Mouse (Mus musculus): ENCODE data around the gene Rnf183. TPM values are rescaled to one million over a fixed set of nuclear protein-coding genes. Genes with fewer than 3 reads are reported as not detected.

The Rnf183 gene
- polyA plus RNA-seq, 1 experiment = 2.3 TPM

GRCm38 (mm10) chr4:62411606-62412005, 23.4 kb downstream of the Rnf183 start:
- 90% methylated on average over 10 of the region's 10 CpGs for WGBS
- TF ChIP-seq CTCF (IDR thresholded peaks at IDR 0.05; ENCODE audit: extremely low read depth, insufficient read length, insufficient replicate concordance, low read depth, low read length) = no peak
- no peak for TF ChIP-seq POLR2A (IDR thresholded peaks at IDR 0.05; ENCODE audit: low read depth, low read length)
- Histone ChIP-seq H3K4me3 (ENCODE audit: low read depth, low read length) (no peak overlapping the region), H3K27me3 (ENCODE audit: control insufficient read depth, insufficient read depth, low read length) (no peaks in the 10 kb centered on the region), H3K36me3 (ENCODE audit: control insufficient read depth, insufficient read depth, low read length) (peaks cover 49% of the 10 kb centered on the region), H3K27ac (ENCODE audit: insufficient read depth, low read depth, low read length) (no peak overlapping the region), H3K4me1 (ENCODE audit: control insufficient read depth, insufficient read depth, insufficient read length, low read length) (no peaks in the 10 kb centered on the region)

- H3K4me1 ChIP-seq (ENCODE audit: control insufficient read depth, insufficient read depth, insufficient read length, low read length) = no peaks in the 10 kb centered on the region
- no peak for TF ChIP-seq CTCF (IDR thresholded peaks at IDR 0.05; ENCODE audit: extremely low read depth, insufficient read length, insufficient replicate concordance, low read depth, low read length)
- TF ChIP-seq POLR2A (IDR thresholded peaks at IDR 0.05; ENCODE audit: low read depth, low read length) = no peak
- H3K4me3 ChIP-seq (ENCODE audit: low read depth, low read length) = no peak overlapping the region
- WGBS = 68% methylated on average over 2 of the region's 2 CpGs
- no peaks in the 10 kb centered on the region for H3K27me3 ChIP-seq (ENCODE audit: control insufficient read depth, insufficient read depth, low read length)
- no peak overlapping the region for H3K27ac ChIP-seq (ENCODE audit: insufficient read depth, low read depth, low read length)
- peaks cover 36% of the 10 kb centered on the region for H3K36me3 ChIP-seq (ENCODE audit: control insufficient read depth, insufficient read depth, low read length)
Observed at GRCm38 (mm10) chr4:62410325-62410724, 24.7 kb downstream of the Rnf183 start.

GRCm38 (mm10) chr4:62409615-62410014, 25.4 kb downstream of the Rnf183 start:
- TF ChIP-seq POLR2A (IDR thresholded peaks at IDR 0.05; ENCODE audit: low read depth, low read length) (no peak), CTCF (IDR thresholded peaks at IDR 0.05; ENCODE audit: extremely low read depth, insufficient read length, insufficient replicate concordance, low read depth, low read length) (no peak)
- H3K4me1 ChIP-seq (ENCODE audit: control insufficient read depth, insufficient read depth, insufficient read length, low read length) = no peaks in the 10 kb centered on the region
- H3K4me3 ChIP-seq (ENCODE audit: low read depth, low read length) = peak overlapping the region; percentile 36
- H3K27ac ChIP-seq (ENCODE audit: insufficient read depth, low read depth, low read length) = no peak overlapping the region
- H3K36me3 ChIP-seq (ENCODE audit: control insufficient read depth, insufficient read depth, low read length) = peaks cover 30% of the 10 kb centered on the region
- H3K27me3 ChIP-seq (ENCODE audit: control insufficient read depth, insufficient read depth, low read length) = no peaks in the 10 kb centered on the region
- WGBS = 8% methylated on average over 6 of the region's 6 CpGs

GRCm38 (mm10) chr4:62408601-62409282, 26.3 kb downstream of the Rnf183 start, which contains the start of the genes Cdc26 and Prpf4:
Cdc26 (minus strand) TSS chr4:62408642.
Prpf4 (plus strand) TSS chr4:62408797.
- under 1% methylated on average over 39 of the region's 39 CpGs for WGBS
- peak; percentile 61; the same call in 1 of the 2 replicates for TF ChIP-seq POLR2A (IDR thresholded peaks at IDR 0.05; ENCODE audit: low read depth, low read length)
- no peak for TF ChIP-seq CTCF (IDR thresholded peaks at IDR 0.05; ENCODE audit: extremely low read depth, insufficient read length, insufficient replicate concordance, low read depth, low read length)
- Histone ChIP-seq H3K27me3 (ENCODE audit: control insufficient read depth, insufficient read depth, low read length) (no peaks in the 10 kb centered on the region), H3K4me1 (ENCODE audit: control insufficient read depth, insufficient read depth, insufficient read length, low read length) (no peaks in the 10 kb centered on the region), H3K36me3 (ENCODE audit: control insufficient read depth, insufficient read depth, low read length) (peaks cover 25% of the 10 kb centered on the region), H3K4me3 (ENCODE audit: low read depth, low read length) (peak within 1 kb of the TSS; percentile 87), H3K27ac (ENCODE audit: insufficient read depth, low read depth, low read length) (peak within 1 kb of the TSS; percentile 64)

GRCm38 (mm10) chr4:62407730-62408582, 27.1 kb downstream of the Rnf183 start:
- Histone ChIP-seq H3K4me1 (ENCODE audit: control insufficient read depth, insufficient read depth, insufficient read length, low read length) (no peaks in the 10 kb centered on the region), H3K27ac (ENCODE audit: insufficient read depth, low read depth, low read length) (peak overlapping the region; percentile 64), H3K27me3 (ENCODE audit: control insufficient read depth, insufficient read depth, low read length) (no peaks in the 10 kb centered on the region), H3K4me3 (ENCODE audit: low read depth, low read length) (peak overlapping the region; percentile 71), H3K36me3 (ENCODE audit: control insufficient read depth, insufficient read depth, low read length) (peaks cover 20% of the 10 kb centered on the region)
- TF ChIP-seq POLR2A (IDR thresholded peaks at IDR 0.05; ENCODE audit: low read depth, low read length) = no peak
- peak; percentile 65; the same call in 1 of the 2 replicates for TF ChIP-seq CTCF (IDR thresholded peaks at IDR 0.05; ENCODE audit: extremely low read depth, insufficient read length, insufficient replicate concordance, low read depth, low read length)
- under 1% methylated on average over 35 of the region's 35 CpGs for WGBS

- Histone ChIP-seq H3K27me3 (ENCODE audit: control insufficient read depth, insufficient read depth, low read length) (no peaks in the 10 kb centered on the region), H3K36me3 (ENCODE audit: control insufficient read depth, insufficient read depth, low read length) (peaks cover 17% of the 10 kb centered on the region), H3K4me3 (ENCODE audit: low read depth, low read length) (no peak overlapping the region), H3K27ac (ENCODE audit: insufficient read depth, low read depth, low read length) (no peak overlapping the region), H3K4me1 (ENCODE audit: control insufficient read depth, insufficient read depth, insufficient read length, low read length) (no peaks in the 10 kb centered on the region)
- TF ChIP-seq CTCF (IDR thresholded peaks at IDR 0.05; ENCODE audit: extremely low read depth, insufficient read length, insufficient replicate concordance, low read depth, low read length) = no peak
- TF ChIP-seq POLR2A (IDR thresholded peaks at IDR 0.05; ENCODE audit: low read depth, low read length) = no peak
- WGBS = 78% methylated on average over 4 of the region's 4 CpGs
Observed at GRCm38 (mm10) chr4:62406133-62406532, 28.9 kb downstream of the Rnf183 start.

- H3K27me3 ChIP-seq (ENCODE audit: control insufficient read depth, insufficient read depth, low read length) = no peaks in the 10 kb centered on the region
- TF ChIP-seq POLR2A (IDR thresholded peaks at IDR 0.05; ENCODE audit: low read depth, low read length) (no peak), CTCF (IDR thresholded peaks at IDR 0.05; ENCODE audit: extremely low read depth, insufficient read length, insufficient replicate concordance, low read depth, low read length) (no peak)
- no peak overlapping the region for H3K4me3 ChIP-seq (ENCODE audit: low read depth, low read length)
- H3K27ac ChIP-seq (ENCODE audit: insufficient read depth, low read depth, low read length) = no peak overlapping the region
- H3K4me1 ChIP-seq (ENCODE audit: control insufficient read depth, insufficient read depth, insufficient read length, low read length) = no peaks in the 10 kb centered on the region
- 75% methylated on average over 3 of the region's 3 CpGs for WGBS
- peaks cover 41% of the 10 kb centered on the region for H3K36me3 ChIP-seq (ENCODE audit: control insufficient read depth, insufficient read depth, low read length)
Observed at GRCm38 (mm10) chr4:62398956-62399355, 36.1 kb downstream of the Rnf183 start.

All from small intestine, adult 2 months (tissue).